ENCODE assay signal across 26 mouse cellular contexts in genomic region chr14:98141758-98142157, GRCm38 (mm10). TPM values are rescaled to one million over a fixed set of nuclear protein-coding genes. Genes with fewer than 3 reads are reported as not detected.
"Had no signal": no experiment of that assay in that cellular context is flagged by ENCODE, and none has a peak within 500 bp of the region (broad histone marks: within the 10 kb centered on the region; RNA-seq: fewer than 3 reads in every experiment).

No protein-coding gene starts in this region.

- H3K4me3 ChIP-seq: heart, embryonic 10.5 days; heart, embryonic 12.5 days; hindbrain, embryonic 10.5 days; hindbrain, embryonic 12.5 days; intestine, embryonic 15.5 days; layer of hippocampus, adult 2 months; left cerebral cortex, adult 2 months; limb, embryonic 10.5 days; limb, embryonic 12.5 days; liver, embryonic 13.5 days; liver, embryonic 15.5 days had no signal

- H3K27me3 ChIP-seq: heart, embryonic 12.5 days; hindbrain, embryonic 12.5 days; intestine, embryonic 15.5 days; limb, embryonic 12.5 days; liver, embryonic 13.5 days; liver, embryonic 15.5 days had no signal

- H3K4me2 ChIP-seq: heart, embryonic 12.5 days; hindbrain, embryonic 12.5 days; hindbrain, embryonic 14.5 days; intestine, embryonic 15.5 days; limb, embryonic 12.5 days; liver, embryonic 11.5 days; liver, embryonic 13.5 days; liver, embryonic 15.5 days had no signal

- H3K36me3 ChIP-seq: heart, embryonic 10.5 days; heart, embryonic 12.5 days; hindbrain, embryonic 12.5 days; intestine, embryonic 15.5 days; limb, embryonic 10.5 days; limb, embryonic 12.5 days; liver, embryonic 13.5 days; liver, embryonic 15.5 days had no signal

- H3K9me3 ChIP-seq: heart, embryonic 10.5 days; heart, embryonic 12.5 days; hindbrain, embryonic 10.5 days; hindbrain, embryonic 12.5 days; intestine, embryonic 15.5 days; limb, embryonic 10.5 days; limb, embryonic 12.5 days; liver, embryonic 13.5 days; liver, embryonic 15.5 days had no signal

- H3K9ac ChIP-seq: heart, embryonic 12.5 days; hindbrain, embryonic 12.5 days; hindbrain, embryonic 14.5 days; intestine, embryonic 15.5 days; limb, embryonic 12.5 days; liver, embryonic 13.5 days; liver, embryonic 15.5 days had no signal

- H3K27ac ChIP-seq: heart, embryonic 10.5 days; hindbrain, embryonic 10.5 days; hindbrain, embryonic 12.5 days; hindbrain, embryonic 14.5 days; intestine, embryonic 15.5 days; kidney, postnatal 0 days; layer of hippocampus, adult 2 months; left cerebral cortex, adult 2 months; limb, embryonic 10.5 days; limb, embryonic 12.5 days; liver, embryonic 13.5 days; liver, embryonic 15.5 days had no signal

- DNase-seq: gastrocnemius, postnatal 14 days; heart, adult 18-20 months; heart, postnatal 10 days; heart, postnatal 4 days; kidney, adult 18-20 months; kidney, adult 8-10 months; kidney, postnatal 25 days; kidney, postnatal 4 days; liver; liver, embryonic 13.5 days had no signal

- ATAC-seq: hindbrain, embryonic 16.5 days; inflammation-experienced regulatory T-cells, adult 6 months; intestine, embryonic 15.5 days; intestine, postnatal 0 days had no signal

- H3K4me1 ChIP-seq: intestine, embryonic 15.5 days; liver, embryonic 13.5 days; liver, embryonic 15.5 days had no signal

RNA-seq across cellular contexts. Expression of gene Dach1, which starts 27.8 kb away (rescaled TPM):
- polyA plus RNA-seq: inflammation-experienced regulatory T-cells, adult 6 months had no signal
